Mouse (Mus musculus) spleen, adult 18-20 months (tissue): ENCODE measurements around the gene Ddx18.

Experiments used
- DNase-seq, 2 experiments: peaks; one replicate each; pipeline ENCODE4 v3.0.0; 2022; ENCODE audit warnings: mixed read lengths in 2 of 2

The Ddx18 gene

GRCm38 (mm10) chr1:121527061-121527460, 40.7 kb downstream of the Ddx18 start:
- DNase-seq: no peak

GRCm38 (mm10) chr1:121518609-121519008, 49.2 kb downstream of the Ddx18 start:
- DNase-seq: no peak

GRCm38 (mm10) chr1:121511966-121512365, 55.8 kb downstream of the Ddx18 start:
- DNase-seq: no peak

- DNase-seq: no peak
These were observed 56.6 kb downstream of the Ddx18 start for GRCm38 (mm10) chr1:121511186-121511585.

GRCm38 (mm10) chr1:121510420-121511140, 57.2 kb downstream of the Ddx18 start:
- no peak for DNase-seq

GRCm38 (mm10) chr1:121508729-121509128, 59.1 kb downstream of the Ddx18 start:
- DNase-seq: no peak
